Mouse (Mus musculus) lung, embryonic 16.5 days (tissue): ENCODE measurements around the gene Samd4. TPM values are rescaled to one million over a fixed set of nuclear protein-coding genes. Genes with fewer than 3 reads are reported as not detected.

Experiments used
- ATAC-seq: fragments of 200-750 bp; cut with Nextera tagmentation; 2 replicates; pipeline ENCODE4 v1.8.0; 2017; ENCODE audit warnings: low read depth, mild to moderate bottlenecking, moderate library complexity
- H3K27ac ChIP-seq: fragments of 300-500 bp; sonication (generic); 2 replicates; pipeline ENCODE4 v1.5.1; 2014; ENCODE audit warnings: mild to moderate bottlenecking, control low read depth, low read length
- H3K27me3 ChIP-seq: fragments of 300-500 bp; sonication (generic); 2 replicates; pipeline ENCODE4 v1.6.1; 2014; ENCODE audit warnings: low read depth, low read length, mixed read lengths; ENCODE audit not compliant: control insufficient read depth, insufficient read depth
- H3K36me3 ChIP-seq: fragments of 300-500 bp; sonication (generic); 2 replicates; pipeline ENCODE4 v1.6.1; 2014; ENCODE audit warnings: low read length; ENCODE audit not compliant: control insufficient read depth, insufficient read depth
- H3K4me1 ChIP-seq: fragments of 300-500 bp; sonication (generic); replicated peaks from 2 replicates; pipeline ENCODE4 v1.6.1; 2014; ENCODE audit warnings: low read length, mixed read lengths; ENCODE audit not compliant: control insufficient read depth, insufficient read depth
- H3K4me2 ChIP-seq: fragments of 300-500 bp; sonication (generic); 2 replicates; pipeline ENCODE4 v1.6.1; 2014; ENCODE audit warnings: low read depth, low read length, control low read depth
- H3K4me3 ChIP-seq: fragments of 300-500 bp; sonication (generic); 2 replicates; pipeline ENCODE4 v1.5.1; 2014; ENCODE audit warnings: mild to moderate bottlenecking, low read length, control low read depth
- H3K9ac ChIP-seq: fragments of 300-500 bp; sonication (generic); 2 replicates; pipeline ENCODE4 v1.6.1; 2014; ENCODE audit warnings: low read length, control low read depth
- H3K9me3 ChIP-seq: fragments of 300-500 bp; sonication (generic); 2 replicates; pipeline ENCODE4 v1.6.1; 2016; ENCODE audit warnings: low read length; ENCODE audit not compliant: control insufficient read depth
- WGBS: fragments of 180-500 bp; shearing (Covaris S2); extraction: QIAGEN DNeasy Blood & Tissue Kit; methylation state at CpG from one replicate; pipeline ENCODE4 v1.1.7; 2014; 5-methylcytosine and 5-hydroxymethylcytosine counted together
- polyA plus RNA-seq: library from polyadenylated mRNA; unstranded; fragments of >200 nt; fragmentation: Nextera tagmentation; extraction: Ambion mirVana; gene quantifications from 2 replicates; pipeline ENCODE4 v1.2.1, GENCODE M21; 2015

The Samd4 gene
- polyA plus RNA-seq, 1 experiment from 2014 or later = 6.2 TPM

DNA sequence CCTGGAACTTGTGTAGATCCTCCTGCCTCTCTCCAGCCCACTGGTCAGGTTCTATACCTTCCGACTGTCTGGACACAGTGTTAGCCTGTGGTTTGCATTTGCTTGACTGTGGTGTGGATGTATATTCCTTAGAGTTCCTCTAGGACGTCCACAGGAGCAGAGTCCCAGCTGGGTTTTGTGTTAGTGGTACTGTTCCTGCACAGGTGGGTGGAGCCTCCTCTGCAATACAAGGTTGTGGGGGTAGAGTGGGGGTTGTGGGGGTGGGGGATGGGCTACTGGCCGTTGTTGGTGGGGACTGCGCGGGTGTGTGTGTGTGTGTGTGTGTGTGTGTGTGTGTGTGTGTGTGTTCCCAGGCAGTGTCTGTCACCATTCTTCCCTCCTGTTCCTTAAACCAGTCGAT, 58.4 kb downstream of the Samd4 start:
- no peaks in the 10 kb centered on the region for H3K27me3 ChIP-seq
- H3K9me3 ChIP-seq = no peaks in the 10 kb centered on the region
- peaks cover 17% of the 10 kb centered on the region for H3K4me1 ChIP-seq
- no peak overlapping the region for H3K4me3 ChIP-seq
- H3K36me3 ChIP-seq = no peaks in the 10 kb centered on the region
- no peak overlapping the region for H3K9ac ChIP-seq
- H3K27ac ChIP-seq = peak overlapping the region; percentile 37
- ATAC-seq = 0 out of 2 replicates have a peak, but pooled peaks have one; percentile 22
- WGBS = 32% methylated on average over 6 of the region's 6 CpGs
- no peak overlapping the region for H3K4me2 ChIP-seq

DNA sequence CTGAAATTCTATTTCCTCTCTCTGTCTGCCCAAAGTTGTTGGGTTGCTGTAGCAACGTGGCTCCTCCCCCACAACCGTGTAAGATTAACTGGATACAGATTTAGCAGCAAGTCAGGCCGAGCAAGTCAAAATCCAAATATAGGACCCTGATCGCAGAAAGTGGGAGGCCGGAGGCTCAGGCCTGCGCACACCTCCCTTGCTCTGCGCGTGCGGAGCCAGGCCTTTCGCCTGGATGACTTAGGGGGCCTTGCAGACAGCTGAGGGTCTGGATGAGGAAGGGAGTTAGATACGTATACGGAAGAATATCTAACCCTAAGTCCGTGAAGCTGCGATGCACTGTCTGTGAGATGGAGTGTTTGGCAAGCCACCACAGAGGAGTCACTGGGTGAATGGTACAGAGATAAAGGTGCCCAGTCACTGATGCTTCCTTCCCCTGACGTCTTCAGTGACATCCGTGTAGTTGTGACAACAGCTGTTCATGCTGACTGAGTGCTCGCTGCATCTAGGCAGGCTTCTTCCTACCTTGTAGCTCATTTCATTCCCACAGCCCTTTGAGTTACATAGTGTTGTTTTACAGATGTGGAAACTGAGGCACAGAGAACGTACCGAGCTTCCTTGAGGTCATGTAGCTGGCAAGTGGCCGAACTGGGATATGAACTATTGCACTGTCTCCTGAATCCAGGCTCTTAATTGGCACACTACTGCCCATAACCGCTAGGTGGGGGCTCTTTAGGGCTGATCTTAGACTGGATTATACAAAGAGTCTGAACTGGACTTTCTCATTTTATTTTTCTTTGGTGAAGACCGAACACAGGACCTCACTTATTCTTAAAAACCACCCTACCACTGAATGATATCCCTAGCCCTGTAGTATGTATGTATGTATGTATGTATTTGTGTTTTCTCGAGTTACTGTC, 59.5 kb downstream of the Samd4 start:
- Histone ChIP-seq H3K4me2 (peak overlapping the region; percentile 30), H3K27ac (0 out of 2 replicates have a peak overlapping the region, but pooled peaks have one; percentile 10), H3K9ac (peak overlapping the region; percentile 11; the same call in 1 of the 2 replicates), H3K4me3 (no peak overlapping the region), H3K9me3 (no peaks in the 10 kb centered on the region), H3K27me3 (no peaks in the 10 kb centered on the region), H3K4me1 (peaks cover 17% of the 10 kb centered on the region), H3K36me3 (no peaks in the 10 kb centered on the region)
- ATAC-seq = peak; percentile 82
- 39% methylated on average over 23 of the region's 23 CpGs for WGBS

DNA sequence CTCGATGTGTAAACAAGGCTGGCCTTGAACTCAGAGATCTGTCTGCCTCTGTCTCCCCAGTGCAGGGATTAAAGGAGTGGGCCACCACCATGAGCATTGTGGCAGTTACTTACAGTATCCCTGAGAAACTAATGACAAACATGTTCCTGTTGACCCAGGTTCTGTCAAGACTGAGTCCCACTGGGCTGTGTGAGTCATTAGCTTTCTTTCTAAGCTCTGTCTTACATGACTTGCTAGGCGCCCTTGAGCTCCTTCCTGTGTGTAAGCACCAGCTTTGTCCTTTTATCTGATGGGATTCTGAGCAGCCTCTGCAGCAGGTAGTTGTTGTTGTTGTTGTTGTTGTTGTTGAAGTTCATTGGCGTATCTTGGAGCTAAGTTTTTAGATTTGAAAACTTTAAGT, 61.8 kb downstream of the Samd4 start:
- ATAC-seq = no peak
- H3K4me3 ChIP-seq = no peak overlapping the region
- WGBS = 78% methylated on average over 3 of the region's 3 CpGs
- H3K27me3 ChIP-seq = no peaks in the 10 kb centered on the region
- H3K4me1 ChIP-seq = peaks cover 17% of the 10 kb centered on the region
- H3K9me3 ChIP-seq = no peaks in the 10 kb centered on the region
- H3K27ac ChIP-seq = no peak overlapping the region
- no peaks in the 10 kb centered on the region for H3K36me3 ChIP-seq
- no peak overlapping the region for H3K9ac ChIP-seq
- H3K4me2 ChIP-seq = no peak overlapping the region

DNA sequence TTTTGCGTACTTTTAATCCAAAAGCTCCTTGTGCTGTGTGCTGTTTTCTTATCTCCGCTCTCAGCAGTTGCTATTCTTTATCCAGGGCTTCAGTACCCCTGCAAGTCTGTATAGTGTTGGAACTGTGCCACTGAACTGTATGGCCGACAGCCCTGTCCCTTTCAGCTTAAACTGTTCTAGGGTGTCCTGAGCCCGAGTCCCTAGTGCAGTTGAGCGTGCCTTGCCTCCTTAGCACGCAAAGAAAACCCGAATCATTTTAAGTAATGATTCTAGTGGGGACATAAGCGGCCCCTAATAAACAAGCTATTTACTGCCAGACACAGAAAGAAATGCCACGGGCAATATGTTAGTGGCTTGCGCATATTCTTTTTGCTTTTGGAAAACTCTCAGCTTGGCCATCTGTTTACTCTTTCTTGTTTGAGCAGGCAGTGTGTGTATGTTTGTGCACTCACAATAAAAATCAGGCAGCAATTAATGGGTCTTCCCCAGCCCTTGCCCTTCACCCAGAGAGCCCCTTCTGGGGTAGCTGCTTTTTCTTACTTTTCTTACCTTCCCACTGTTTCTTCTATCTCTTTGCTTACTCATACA, 63.3 kb downstream of the Samd4 start:
- 58% methylated on average over 10 of the region's 10 CpGs for WGBS
- no peak for ATAC-seq
- H3K27ac ChIP-seq = no peak overlapping the region
- peaks cover 23% of the 10 kb centered on the region for H3K4me1 ChIP-seq
- no peaks in the 10 kb centered on the region for H3K36me3 ChIP-seq
- H3K4me2 ChIP-seq = no peak overlapping the region
- no peaks in the 10 kb centered on the region for H3K9me3 ChIP-seq
- H3K4me3 ChIP-seq = no peak overlapping the region
- H3K9ac ChIP-seq = no peak overlapping the region
- H3K27me3 ChIP-seq = no peaks in the 10 kb centered on the region

DNA sequence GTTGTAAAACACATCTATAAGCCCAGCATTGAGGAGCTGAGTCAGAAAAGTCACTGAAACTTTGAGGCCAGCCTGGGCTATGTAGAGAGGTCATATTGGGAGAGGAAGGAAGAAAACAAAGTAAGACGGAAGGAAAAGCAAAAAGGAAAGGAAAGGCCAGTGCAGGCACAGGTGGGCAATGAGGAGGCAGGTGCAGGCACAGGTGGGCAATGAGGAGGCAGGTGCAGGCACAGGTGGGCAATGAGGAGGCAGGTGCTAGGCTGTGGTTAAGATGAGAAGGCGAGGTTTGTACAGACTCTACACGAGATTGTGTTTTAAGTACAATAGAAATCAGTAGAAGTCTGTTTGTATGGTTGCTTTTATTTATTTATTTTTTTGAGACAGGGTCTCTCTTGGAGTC, 65.0 kb downstream of the Samd4 start:
- Histone ChIP-seq H3K36me3 (no peaks in the 10 kb centered on the region), H3K27ac (no peak overlapping the region), H3K9me3 (no peaks in the 10 kb centered on the region), H3K4me1 (peaks cover 10% of the 10 kb centered on the region), H3K27me3 (no peaks in the 10 kb centered on the region), H3K9ac (no peak overlapping the region), H3K4me3 (no peak overlapping the region), H3K4me2 (no peak overlapping the region)
- no peak for ATAC-seq
- 76% methylated on average over 3 of the region's 3 CpGs for WGBS

DNA sequence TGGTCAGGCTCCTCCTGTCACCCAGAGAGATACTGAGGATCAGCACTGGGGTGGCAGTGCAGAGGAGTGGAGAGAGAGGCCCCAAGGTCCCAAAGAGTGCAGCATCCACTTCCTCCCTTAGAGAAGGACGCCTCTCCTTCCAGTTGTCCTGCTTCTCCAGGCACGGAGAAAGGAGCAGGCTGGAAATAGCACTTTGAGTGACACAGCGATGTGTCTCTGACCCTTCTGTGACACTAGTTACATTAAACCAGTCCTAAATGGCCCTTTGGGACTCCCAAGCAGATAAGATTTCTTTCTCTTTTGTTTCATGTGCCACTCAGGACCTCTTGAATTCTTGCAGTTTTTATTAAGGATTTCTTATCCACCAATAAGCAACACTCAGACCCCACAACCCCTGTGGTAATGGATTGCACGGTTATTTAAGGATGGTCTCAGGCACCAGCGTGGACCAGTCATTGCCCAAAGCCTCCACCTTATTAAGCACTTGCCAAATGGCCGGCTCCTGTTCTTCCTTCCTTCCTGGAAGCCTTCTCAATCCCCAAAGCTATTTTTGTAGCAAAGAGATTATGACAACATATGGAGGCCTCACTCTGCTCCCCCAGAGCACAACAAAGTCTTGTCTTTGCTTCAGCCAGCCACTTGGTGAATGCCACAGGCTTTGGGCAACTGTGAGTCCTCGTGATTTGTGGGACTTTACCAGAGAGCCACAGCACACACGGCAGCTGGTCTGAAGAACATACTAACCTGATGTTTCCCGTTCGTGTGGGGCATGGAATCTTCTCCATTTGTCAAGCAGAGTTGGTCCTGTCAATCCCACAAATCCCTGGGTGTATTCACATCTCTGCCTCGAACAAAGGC, 68.1 kb downstream of the Samd4 start:
- 34% methylated on average over 11 of the region's 11 CpGs for WGBS
- H3K27ac ChIP-seq = no peak overlapping the region
- no peak for ATAC-seq

DNA sequence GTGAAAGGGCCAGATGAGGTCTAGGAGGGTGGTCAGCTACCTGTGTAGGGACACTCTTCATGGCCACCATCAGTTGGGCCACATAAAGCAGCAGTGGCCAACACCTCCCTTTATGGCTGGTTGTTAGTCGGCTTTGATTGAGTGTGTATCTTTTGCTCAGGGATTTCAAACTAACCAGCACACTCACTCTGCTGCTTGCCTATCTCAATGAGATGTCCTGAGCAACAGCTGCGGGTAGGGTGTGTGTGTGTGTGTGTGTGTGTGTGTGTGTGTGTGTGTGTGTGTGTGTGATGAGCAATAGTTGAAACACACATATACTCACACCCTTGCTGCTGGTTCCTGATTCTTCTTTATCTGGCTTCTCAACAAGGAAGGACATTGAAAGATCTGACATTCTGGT, 69.6 kb downstream of the Samd4 start:
- Histone ChIP-seq H3K9me3 (no peaks in the 10 kb centered on the region), H3K4me1 (peaks cover 23% of the 10 kb centered on the region), H3K27me3 (no peaks in the 10 kb centered on the region), H3K27ac (no peak overlapping the region), H3K9ac (no peak overlapping the region), H3K4me3 (no peak overlapping the region), H3K4me2 (no peak overlapping the region), H3K36me3 (no peaks in the 10 kb centered on the region)
- no peak for ATAC-seq
- WGBS = 51% methylated on average over 2 of the region's 2 CpGs

More for the DNA sequence above, 68.1 kb downstream of the Samd4 start:
- no peak overlapping the region for H3K4me3 ChIP-seq
- H3K9me3 ChIP-seq = no peaks in the 10 kb centered on the region
- peaks cover 21% of the 10 kb centered on the region for H3K4me1 ChIP-seq
- H3K9ac ChIP-seq = no peak overlapping the region
- H3K4me2 ChIP-seq = no peak overlapping the region
- no peaks in the 10 kb centered on the region for H3K36me3 ChIP-seq
- no peaks in the 10 kb centered on the region for H3K27me3 ChIP-seq

DNA sequence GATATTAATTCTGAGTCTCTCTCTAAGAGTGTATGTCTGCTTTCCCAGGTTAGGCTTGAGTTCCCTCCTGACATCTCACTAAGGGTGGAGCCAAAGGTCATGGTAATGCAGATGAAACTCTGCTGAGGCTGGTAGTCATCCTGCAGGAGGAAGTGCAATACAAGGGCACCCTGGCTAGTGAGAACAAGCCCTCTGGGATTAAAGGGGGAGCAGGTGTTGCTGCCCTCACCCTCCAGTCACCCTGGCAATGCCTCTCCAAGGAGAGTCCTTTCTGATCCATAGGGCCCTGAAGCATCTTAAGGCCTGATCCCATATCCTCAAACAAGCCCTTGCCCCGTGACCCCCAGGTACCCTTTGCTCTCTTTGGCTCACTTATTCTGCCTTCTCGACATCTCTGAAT, 72.5 kb downstream of the Samd4 start:
- Histone ChIP-seq H3K27me3 (no peaks in the 10 kb centered on the region), H3K36me3 (no peaks in the 10 kb centered on the region), H3K4me2 (no peak overlapping the region), H3K9me3 (no peaks in the 10 kb centered on the region), H3K4me1 (peaks cover 20% of the 10 kb centered on the region), H3K9ac (no peak overlapping the region), H3K4me3 (no peak overlapping the region), H3K27ac (peak overlapping the region; percentile 27; the same call in 1 of the 2 replicates)
- 39% methylated on average over 2 of the region's 2 CpGs for WGBS
- peak; percentile 19; the same call in 1 of the 2 replicates for ATAC-seq
